Mouse (Mus musculus): Measurements from ENCODE around the gene Plaa.
"Not testable (repeated sequence)": the region's sequence is repeated elsewhere in the genome, so short reads cannot be mapped to it uniquely, and the experiment has no call there.

Gene Plaa

GRCm38 (mm10) chr4:94603031-94603629 is at the start of gene Plaa:
TSS of gene Plaa (minus strand) at chr4:94603244.
- DNase-seq (ENCODE audit: low spot score), result peak; percentile 85

GRCm38 (mm10) chr4:94650426-94651175 is 47.6 kb upstream of the Plaa start:
- DNase-seq (ENCODE audit: low spot score), result not testable (repeated sequence)

- no peak for DNase-seq (ENCODE audit: low spot score)
Measured at GRCm38 (mm10) chr4:94649920-94650319, 46.9 kb upstream of the Plaa start, which contains the start of gene Lrrc19. TSS of gene Lrrc19 (minus strand) at chr4:94650144.

- DNase-seq (ENCODE audit: low spot score), result no peak
Measured at GRCm38 (mm10) chr4:94643141-94643540, 40.1 kb upstream of the Plaa start.

DNA sequence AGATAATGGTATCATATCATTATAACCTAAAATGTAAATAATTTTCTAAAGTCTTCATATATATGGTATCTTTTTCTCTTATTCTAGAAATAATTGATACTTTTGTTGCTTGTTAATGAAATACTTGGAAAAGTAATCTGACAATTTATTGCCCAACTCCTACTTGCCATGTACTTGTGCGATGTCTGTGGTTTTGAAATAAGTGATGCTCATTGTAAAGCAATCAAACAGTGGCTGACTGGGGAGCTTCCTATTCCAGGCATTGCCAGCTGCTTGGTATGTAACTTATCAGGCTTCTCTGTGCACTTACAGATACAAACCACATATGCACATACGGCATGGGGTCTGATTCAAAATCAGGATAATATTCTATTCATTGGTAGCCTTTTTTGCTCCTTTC is 17.0 kb upstream of the Plaa start:
- no peak for DNase-seq (ENCODE audit: low spot score)

DNA sequence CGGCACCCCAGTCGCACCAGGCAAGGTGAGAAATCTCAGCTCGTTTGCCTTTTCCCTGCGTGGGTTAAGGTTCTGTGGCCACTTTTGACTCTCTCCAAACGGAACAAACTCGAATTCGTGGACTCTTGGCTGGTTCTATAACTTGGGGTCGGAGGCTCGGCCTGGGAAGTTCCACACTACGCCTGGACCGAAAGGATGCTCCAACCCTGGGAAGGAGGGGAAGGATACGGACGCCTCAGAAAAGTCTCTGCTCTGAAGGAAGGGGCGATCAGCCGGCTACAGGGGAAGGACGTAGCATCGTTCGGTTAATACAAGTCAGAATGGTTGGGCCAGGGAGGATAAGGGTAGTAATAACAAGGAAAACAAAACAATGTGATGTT is 11.6 kb upstream of the Plaa start:
- no peak for DNase-seq (ENCODE audit: low spot score)

- peak; percentile 79 for DNase-seq (ENCODE audit: low spot score)
Measured at GRCm38 (mm10) chr4:94613972-94614626, 11.1 kb upstream of the Plaa start, which contains the start of gene Ift74. TSS of gene Ift74 (plus strand) at chr4:94614491.

DNA sequence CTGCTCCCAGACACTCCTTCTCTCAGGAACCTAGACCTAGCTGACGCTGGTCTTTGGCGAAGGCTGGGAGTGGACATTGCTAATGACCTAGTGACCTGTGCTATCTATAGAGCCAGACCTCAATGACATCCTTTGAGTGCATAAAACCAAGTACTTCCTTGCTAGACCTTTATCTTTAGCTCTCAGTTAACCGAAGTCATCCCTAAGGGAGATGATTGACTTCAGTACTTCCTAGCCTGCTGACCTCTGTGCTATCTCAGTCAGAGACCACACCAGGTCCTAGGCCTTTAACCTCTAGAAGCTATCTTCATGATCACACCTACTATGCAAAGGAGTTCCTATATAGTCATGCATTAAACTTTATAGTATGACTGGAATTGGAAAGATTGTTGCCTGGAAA is 7.3 kb upstream of the Plaa start:
- no peak for DNase-seq (ENCODE audit: low spot score)

DNA sequence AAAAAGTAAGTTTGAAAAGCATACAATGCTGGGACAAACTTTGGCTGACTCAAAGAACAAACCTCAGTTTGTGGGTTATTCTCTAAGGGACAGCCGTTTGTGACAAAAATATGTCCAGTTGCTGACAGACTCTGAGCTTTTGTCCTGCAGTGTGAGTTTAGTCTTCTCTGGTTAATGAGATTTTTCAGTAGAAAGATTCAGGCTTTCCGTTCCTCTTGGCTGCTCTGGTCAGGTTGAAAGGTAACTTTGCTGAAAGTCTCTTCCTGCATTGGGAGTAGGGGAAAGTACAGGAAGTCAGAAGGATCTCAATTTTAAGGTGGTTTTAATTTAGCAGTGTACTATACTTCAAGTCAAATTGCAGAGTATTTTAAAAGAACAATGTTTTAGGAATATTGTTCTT is 2.5 kb upstream of the Plaa start:
- no peak for DNase-seq (ENCODE audit: low spot score)

GRCm38 (mm10) chr4:94604452-94605019 is 1.5 kb upstream of the Plaa start:
- DNase-seq (ENCODE audit: low spot score), result no peak

GRCm38 (mm10) chr4:94602496-94603030 is 481 bp downstream of the Plaa start:
- no peak for DNase-seq (ENCODE audit: low spot score)

- DNase-seq (ENCODE audit: low spot score), result no peak
Measured at GRCm38 (mm10) chr4:94601395-94601794, 1.6 kb downstream of the Plaa start.

DNA sequence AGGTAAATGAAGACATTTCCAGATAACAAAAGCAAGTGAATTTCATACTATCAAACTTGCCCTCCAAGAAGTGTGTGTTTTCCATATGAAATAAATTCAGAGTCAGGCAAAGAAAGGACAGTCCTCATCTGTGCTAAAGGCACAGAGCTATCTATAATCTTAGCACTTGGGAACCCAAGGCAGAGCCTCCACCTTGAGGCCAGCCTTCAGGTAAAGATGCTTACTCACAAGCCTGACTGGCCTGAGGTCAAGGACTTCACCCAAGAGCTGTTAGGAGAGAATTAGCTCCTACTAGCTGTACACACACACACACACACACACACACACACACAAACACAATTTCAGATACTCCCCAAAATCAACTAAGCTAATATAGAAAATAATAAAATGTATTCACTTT is 10.3 kb downstream of the Plaa start:
- no peak for DNase-seq (ENCODE audit: low spot score)

- DNase-seq (ENCODE audit: low spot score), result no peak
Measured at GRCm38 (mm10) chr4:94591765-94592381, 11.2 kb downstream of the Plaa start.

DNA sequence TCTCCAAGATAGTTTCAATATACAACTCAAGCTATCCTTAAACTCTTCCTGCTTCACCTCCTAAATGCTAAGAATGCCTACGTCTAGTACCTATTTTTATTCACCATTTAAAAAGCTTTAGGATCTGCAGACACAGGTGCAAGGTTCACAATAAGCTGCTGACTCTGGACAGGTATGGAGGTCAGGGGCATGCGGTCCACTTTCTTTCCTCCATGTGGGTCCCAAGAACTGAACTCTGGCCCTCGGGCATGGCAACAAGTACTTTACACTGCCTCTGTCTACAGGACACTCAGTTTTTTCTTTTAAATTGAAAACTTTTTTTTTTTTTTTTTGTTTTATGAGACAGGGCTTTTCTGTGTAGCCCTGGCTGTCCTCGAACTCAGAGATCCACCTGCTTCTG is 30.4 kb downstream of the Plaa start:
- no peak for DNase-seq (ENCODE audit: low spot score)

DNA sequence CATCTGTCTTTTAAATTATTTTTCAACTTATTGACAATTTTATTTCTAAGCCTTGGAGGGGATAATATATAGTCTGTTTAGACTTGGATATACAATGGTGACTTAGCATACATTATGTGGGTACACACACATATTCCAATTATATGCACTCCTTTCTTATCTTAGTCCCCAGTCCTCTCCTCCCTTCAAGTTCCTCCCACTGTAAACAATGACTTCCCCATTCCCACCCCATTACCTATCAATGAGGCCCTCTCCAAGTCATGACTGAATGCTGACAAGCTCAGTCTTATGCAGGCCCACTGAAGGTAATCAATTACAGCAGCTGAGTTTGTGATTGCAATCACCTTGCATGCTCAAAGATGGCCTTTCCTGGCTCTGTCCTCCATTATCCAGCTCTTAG is 38.7 kb downstream of the Plaa start:
- DNase-seq (ENCODE audit: low spot score), result no peak

GRCm38 (mm10) chr4:94561954-94562648 is 40.9 kb downstream of the Plaa start:
- no peak for DNase-seq (ENCODE audit: low spot score)

- DNase-seq (ENCODE audit: low spot score), result no peak
Measured at GRCm38 (mm10) chr4:94560316-94560715, 42.7 kb downstream of the Plaa start.

DNA sequence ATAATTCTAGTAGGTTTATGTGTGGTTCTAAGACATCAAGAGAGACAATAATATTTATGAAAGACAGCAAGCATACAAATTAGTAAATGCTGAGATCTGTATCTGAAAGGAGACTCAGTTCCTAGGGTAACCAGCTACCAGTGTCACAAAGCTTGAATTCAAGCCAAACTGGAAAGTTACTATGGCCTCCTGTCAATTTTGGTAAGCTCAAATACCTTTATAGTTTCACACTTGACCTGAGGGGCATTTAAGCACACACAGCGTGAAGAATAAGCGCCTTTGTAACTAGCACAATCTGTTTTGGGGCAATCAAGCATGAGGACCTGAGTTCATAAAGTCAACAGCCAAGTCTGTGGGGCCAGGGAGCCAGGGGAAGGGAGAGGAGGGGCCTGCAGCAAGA is 43.8 kb downstream of the Plaa start:
- DNase-seq (ENCODE audit: low spot score), result no peak

DNA sequence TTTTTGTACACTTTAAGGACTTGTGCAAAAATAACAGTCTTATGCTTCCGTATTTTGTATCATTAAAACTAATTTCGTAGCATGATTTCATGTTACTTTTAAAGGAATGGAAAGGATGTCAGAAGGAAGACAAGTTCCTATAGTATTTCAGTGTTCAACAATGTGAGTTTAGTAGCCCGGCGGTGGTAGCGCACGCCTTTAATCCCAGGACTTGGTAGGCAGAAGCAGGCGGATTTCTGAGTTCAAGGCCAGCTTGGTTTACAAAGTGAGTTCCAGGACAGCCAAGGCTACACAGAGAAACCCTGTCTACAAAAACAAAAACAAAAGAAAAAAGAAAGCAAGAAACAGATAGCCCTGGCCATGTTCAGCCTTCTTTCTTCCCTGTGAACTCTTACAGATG is 45.9 kb downstream of the Plaa start:
- DNase-seq (ENCODE audit: low spot score), result no peak

DNA sequence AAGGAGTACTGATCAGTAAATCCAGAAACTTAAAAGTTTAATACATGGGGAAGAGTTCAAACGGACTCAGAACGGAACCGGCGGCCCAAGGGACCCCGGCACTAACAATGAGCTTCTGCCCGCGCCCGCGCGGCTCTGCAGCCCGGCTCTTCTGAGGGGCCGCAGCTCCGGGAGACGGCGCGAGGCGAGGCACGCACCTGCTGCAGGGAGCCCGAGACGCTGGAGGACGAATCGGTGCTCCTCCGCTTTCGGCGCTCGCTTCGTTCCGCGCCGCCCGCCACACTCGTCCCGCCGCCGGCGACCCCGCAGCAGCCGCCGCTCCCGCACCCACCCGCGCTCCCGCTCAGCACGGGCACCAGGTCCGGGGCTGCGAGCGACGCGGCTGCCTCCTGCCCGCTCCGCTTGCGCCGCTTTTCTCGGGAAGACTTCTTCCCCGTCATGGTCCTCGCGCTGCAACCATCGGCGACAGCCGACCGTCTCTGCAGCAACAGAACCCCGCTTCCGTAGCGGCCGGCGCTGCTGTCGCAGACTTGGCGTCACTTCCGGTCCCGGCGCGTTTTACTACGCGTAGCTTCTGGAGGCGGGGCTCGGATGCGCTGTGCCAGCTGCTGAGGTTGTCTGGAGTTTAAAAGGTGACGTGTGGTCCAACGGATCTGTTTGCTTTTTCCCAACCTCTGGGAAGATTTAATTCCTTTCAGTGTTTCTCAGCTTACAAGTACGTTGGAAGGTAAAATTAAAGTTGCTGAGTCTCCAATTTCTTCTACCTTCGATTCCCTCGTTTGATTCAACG is 46.6 kb downstream of the Plaa start, which contains the start of the genes Gm10306 and Caap1:
Gene Gm10306, plus strand, starts transcription at position 282 of the 790 bp plus-strand sequence.
Gene Caap1, minus strand, starts transcription at position 532 of the 790 bp plus-strand sequence.
- DNase-seq (ENCODE audit: low spot score), result peak; percentile 87

Data from spleen, adult 12 weeks (tissue).